Mouse (Mus musculus): ENCODE data around the gene Ooep.

DNA sequence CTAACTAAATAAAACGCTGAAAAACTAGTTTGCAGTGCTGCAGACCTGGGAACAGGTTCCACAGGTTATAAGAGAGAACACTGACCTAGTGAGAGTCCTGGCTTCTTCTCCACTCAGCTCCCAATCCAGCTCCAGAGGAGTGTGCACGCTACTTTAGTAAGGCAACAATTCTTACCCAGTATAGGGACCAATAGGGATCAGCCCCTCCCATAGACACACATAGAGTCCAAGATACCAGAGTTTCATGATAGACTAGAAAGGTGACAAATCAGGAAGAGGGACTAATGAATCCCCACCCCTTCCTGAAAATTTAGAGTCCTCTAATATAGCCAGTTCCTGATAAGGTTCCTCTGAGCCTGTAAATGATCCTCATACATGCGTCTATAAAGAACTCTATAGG is 31.5 kb downstream of the Ooep start:
- TF ChIP-seq POLR2A (IDR thresholded peaks at IDR 0.05; ENCODE audit: control insufficient read depth, low read depth, low read length) (no peak), CTCF (IDR thresholded peaks at IDR 0.05; ENCODE audit: control insufficient read depth, insufficient read depth, insufficient replicate concordance, low read depth, low read length) (no peak)
